Mouse (Mus musculus) lung, embryonic 14.5 days (tissue): ENCODE measurements around the gene 4930550C14Rik. TPM values are rescaled to one million over a fixed set of nuclear protein-coding genes. Genes with fewer than 3 reads are reported as not detected.

ENCODE experiments used
- ATAC-seq: fragments of 200-750 bp; cut with Nextera tagmentation; 2 replicates; pipeline ENCODE4 v1.8.0; 2017; ENCODE audit warnings: mild to moderate bottlenecking, moderate TSS enrichment, moderate library complexity; ENCODE audit not compliant: insufficient read depth
- DNase-seq: peaks from one replicate; pipeline ENCODE4 v3.0.0-alpha.2; 2015
- H3K27ac ChIP-seq: fragments of 300-500 bp; sonication (generic); 2 replicates; pipeline ENCODE4 v1.5.1; 2014; ENCODE audit warnings: low read depth, mild to moderate bottlenecking, moderate library complexity
- H3K27me3 ChIP-seq: fragments of 300-500 bp; sonication (generic); 2 replicates; pipeline ENCODE4 v1.6.1; 2014; ENCODE audit warnings: low read length, control low read depth; ENCODE audit not compliant: insufficient read depth
- H3K36me3 ChIP-seq: fragments of 300-500 bp; sonication (generic); 2 replicates; pipeline ENCODE4 v1.6.1; 2014; ENCODE audit warnings: control low read depth; ENCODE audit not compliant: insufficient read depth
- H3K4me1 ChIP-seq: fragments of 300-500 bp; sonication (generic); 2 replicates; pipeline ENCODE4 v1.6.1; 2014; ENCODE audit warnings: antibody characterized with exemption, control low read depth; ENCODE audit not compliant: insufficient read depth
- H3K4me2 ChIP-seq: fragments of 300-500 bp; sonication (generic); 2 replicates; pipeline ENCODE4 v1.6.1; 2014; ENCODE audit warnings: mild to moderate bottlenecking
- H3K4me3 ChIP-seq: fragments of 300-500 bp; sonication (generic); 2 replicates; pipeline ENCODE4 v1.5.1; 2014; ENCODE audit warnings: low read depth, low read length
- H3K9ac ChIP-seq: fragments of 300-500 bp; sonication (generic); 2 replicates; pipeline ENCODE4 v1.6.1; 2014
- H3K9me3 ChIP-seq: fragments of 300-500 bp; sonication (generic); 2 replicates; pipeline ENCODE4 v1.6.1; 2016; ENCODE audit warnings: low read depth, low read length, control low read depth
- CTCF ChIP-seq: IDR thresholded peaks from 2 replicates; pipeline ENCODE4 v1.5.1; 2016; ENCODE audit warnings: antibody characterized with exemption, low read depth
- WGBS: fragments of 180-500 bp; shearing (Covaris S2); extraction: QIAGEN DNeasy Blood & Tissue Kit; methylation state at CpG from one replicate; pipeline ENCODE4 v1.1.7; 2014; 5-methylcytosine and 5-hydroxymethylcytosine counted together
- microRNA-seq: library from miRNA; unstranded; fragments of <30 nt; microRNA quantifications from one replicate; pipeline ENCODE4, GENCODE M21; 2016; ENCODE audit warnings: borderline number of aligned reads
- polyA plus RNA-seq: library from polyadenylated mRNA; unstranded; fragments of >200 nt; fragmentation: Nextera tagmentation; extraction: Ambion mirVana; gene quantifications from 2 replicates; pipeline ENCODE4 v1.2.1, GENCODE M21; 2014

The 4930550C14Rik gene
- polyA plus RNA-seq, 1 experiment from 2014 or later, result 1.6 TPM

DNA sequence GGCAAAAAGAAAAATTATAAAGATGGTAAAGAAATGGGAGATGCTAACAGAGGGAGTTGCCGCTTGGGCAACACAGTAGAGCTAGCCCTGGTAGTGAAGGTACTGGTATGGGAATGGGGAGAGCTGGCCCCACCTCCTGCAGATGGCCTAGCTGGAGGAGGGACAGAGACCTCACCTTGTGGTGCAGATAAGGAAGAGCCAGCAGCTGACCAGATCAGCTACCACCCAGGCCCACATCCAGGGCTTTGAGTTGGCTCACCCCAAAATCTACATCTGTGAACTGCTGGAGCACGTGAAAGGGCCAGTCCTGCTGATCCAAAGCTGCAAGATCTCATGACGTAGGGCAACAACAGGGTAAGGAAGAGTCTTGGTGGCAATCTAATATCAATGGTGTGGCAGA is 24.6 kb downstream of the 4930550C14Rik start:
- no peaks in the 10 kb centered on the region for H3K9me3 ChIP-seq
- DNase-seq (no peak), ATAC-seq (no peak)
- 82% methylated on average over 3 of the region's 3 CpGs for WGBS
- no peak overlapping the region for H3K9ac ChIP-seq
- H3K36me3 ChIP-seq, result no peaks in the 10 kb centered on the region
- no peak for TF ChIP-seq CTCF
- H3K4me1 ChIP-seq, result no peaks in the 10 kb centered on the region
- H3K4me3 ChIP-seq, result no peak overlapping the region
- H3K27ac ChIP-seq, result no peak overlapping the region
- no peaks in the 10 kb centered on the region for H3K27me3 ChIP-seq
- H3K4me2 ChIP-seq, result no peak overlapping the region

DNA sequence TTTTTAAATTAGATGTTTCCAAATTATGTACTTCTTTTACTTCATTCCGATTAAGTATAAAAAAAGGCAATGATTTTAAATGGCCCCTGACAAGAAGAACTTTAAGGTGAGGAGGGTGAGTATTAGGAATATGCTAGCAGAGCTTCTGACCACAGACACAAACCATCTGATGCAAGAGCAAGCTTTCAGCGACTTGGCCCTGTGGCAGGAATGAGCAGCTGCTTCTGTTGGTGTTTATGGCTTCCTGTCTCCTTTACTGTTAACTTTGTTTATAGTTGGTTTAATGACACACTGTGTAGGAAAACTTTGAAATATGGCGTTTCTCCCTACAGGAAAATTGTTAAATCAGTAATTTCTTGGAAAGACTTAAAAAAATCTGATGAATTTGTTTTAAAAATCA is 25.5 kb downstream of the 4930550C14Rik start:
- H3K4me2 ChIP-seq, result no peak overlapping the region
- H3K4me1 ChIP-seq, result no peaks in the 10 kb centered on the region
- peak; percentile 50 for TF ChIP-seq CTCF
- H3K9me3 ChIP-seq, result no peaks in the 10 kb centered on the region
- WGBS, result 39% methylated on average over 3 of the region's 3 CpGs
- no peaks in the 10 kb centered on the region for H3K27me3 ChIP-seq
- no peaks in the 10 kb centered on the region for H3K36me3 ChIP-seq
- peak; percentile 74; the same call in 1 of the 2 replicates for ATAC-seq
- DNase-seq, result peak; percentile 79
- no peak overlapping the region for H3K4me3 ChIP-seq
- H3K27ac ChIP-seq, result no peak overlapping the region; the same call in 1 of the 2 replicates
- no peak overlapping the region for H3K9ac ChIP-seq

DNA sequence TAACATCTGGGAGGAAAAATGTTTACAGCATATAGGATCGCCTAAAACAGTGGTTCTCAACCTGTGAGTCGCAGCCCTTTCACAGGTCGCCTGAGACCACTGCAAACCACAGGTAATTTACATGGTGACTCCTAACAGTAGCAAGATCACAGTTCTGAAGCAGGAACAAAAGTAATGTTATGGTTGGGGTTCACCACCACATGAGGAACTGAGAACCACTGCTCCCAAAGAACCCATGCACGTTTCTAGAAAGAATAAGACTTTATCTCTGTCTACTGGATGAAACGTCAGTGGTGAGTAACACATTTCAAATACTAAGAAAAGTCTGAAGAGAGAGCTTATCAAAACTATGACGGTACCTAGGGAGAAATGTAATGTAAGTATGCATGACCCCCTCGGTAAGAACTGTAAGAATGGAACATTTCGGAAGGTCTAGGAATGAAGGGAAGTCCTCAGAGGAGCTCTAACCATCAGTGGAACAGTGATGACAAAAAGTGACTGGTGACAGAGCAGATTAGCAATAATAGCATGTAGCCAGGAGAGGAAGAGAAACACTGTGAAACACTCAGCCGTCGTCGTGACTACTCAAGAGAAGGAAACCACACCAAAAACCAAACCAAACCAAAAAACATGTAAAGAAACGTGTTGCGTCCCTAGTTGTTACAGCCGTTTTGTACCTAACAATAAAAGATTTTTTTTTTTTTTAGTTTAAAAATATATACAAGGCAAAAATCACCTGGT is 33.9 kb downstream of the 4930550C14Rik start:
- no peaks in the 10 kb centered on the region for H3K4me1 ChIP-seq
- no peaks in the 10 kb centered on the region for H3K27me3 ChIP-seq
- DNase-seq (no peak), ATAC-seq (no peak)
- no peak overlapping the region for H3K4me2 ChIP-seq
- 87% methylated on average over 14 of the region's 14 CpGs for WGBS
- no peak overlapping the region for H3K4me3 ChIP-seq
- no peaks in the 10 kb centered on the region for H3K9me3 ChIP-seq
- H3K36me3 ChIP-seq, result peaks cover 20% of the 10 kb centered on the region
- H3K27ac ChIP-seq, result no peak overlapping the region
- no peak overlapping the region for H3K9ac ChIP-seq
- no peak for TF ChIP-seq CTCF

DNA sequence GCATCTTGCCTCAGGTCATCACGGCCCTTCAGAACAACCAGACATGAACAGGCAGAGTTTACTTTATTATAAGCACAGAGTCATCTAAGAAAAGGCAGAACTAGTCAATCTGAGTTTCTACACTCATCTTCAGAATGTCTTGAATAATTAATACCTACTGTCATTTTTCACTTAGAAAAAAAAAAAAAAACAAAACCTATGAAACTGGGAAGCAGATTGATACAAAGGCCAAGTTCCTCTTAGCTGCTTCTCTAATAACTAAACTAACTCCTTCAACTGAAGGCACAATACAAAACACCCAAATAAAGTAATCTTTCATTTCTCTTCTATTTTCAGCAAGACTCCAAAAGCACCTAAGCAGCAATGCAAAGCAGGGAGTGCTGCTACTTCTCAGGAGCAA is 48.5 kb downstream of the 4930550C14Rik start:
- H3K9ac ChIP-seq, result no peak overlapping the region
- no peaks in the 10 kb centered on the region for H3K27me3 ChIP-seq
- DNase-seq, result no peak
- 87% methylated on average over 1 of the region's 1 CpGs for WGBS
- no peak overlapping the region for H3K4me3 ChIP-seq
- H3K4me2 ChIP-seq, result no peak overlapping the region
- no peak for ATAC-seq
- no peaks in the 10 kb centered on the region for H3K9me3 ChIP-seq
- no peak overlapping the region for H3K27ac ChIP-seq
- H3K4me1 ChIP-seq, result no peaks in the 10 kb centered on the region
- TF ChIP-seq CTCF, result no peak
- peaks cover 48% of the 10 kb centered on the region for H3K36me3 ChIP-seq

DNA sequence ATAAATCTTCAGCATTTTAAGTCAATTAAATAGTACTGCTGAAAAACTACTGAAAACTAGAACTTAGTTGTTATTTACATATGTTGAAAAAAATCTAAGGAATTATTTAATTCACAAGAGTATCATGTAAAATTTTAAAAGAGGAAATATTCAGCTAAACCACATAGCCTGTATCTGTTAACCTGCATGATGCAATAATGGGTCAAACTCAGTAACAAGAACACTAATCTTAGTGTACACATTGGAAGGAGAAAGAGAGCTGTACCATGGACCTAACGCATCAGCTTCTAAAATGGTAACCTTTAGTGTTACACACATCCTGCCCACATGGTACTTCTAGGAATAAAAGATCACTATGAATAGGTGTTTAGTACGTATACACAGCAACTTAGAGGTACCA is 49.9 kb downstream of the 4930550C14Rik start:
- Histone ChIP-seq H3K4me2 (no peak overlapping the region), H3K4me3 (no peak overlapping the region), H3K27ac (no peak overlapping the region), H3K4me1 (no peaks in the 10 kb centered on the region), H3K36me3 (peaks cover 51% of the 10 kb centered on the region), H3K9me3 (no peaks in the 10 kb centered on the region), H3K9ac (no peak overlapping the region), H3K27me3 (no peaks in the 10 kb centered on the region)
- no peak for ATAC-seq
- WGBS, result 91% methylated on average over 2 of the region's 2 CpGs
- no peak for DNase-seq
- TF ChIP-seq CTCF, result no peak

DNA sequence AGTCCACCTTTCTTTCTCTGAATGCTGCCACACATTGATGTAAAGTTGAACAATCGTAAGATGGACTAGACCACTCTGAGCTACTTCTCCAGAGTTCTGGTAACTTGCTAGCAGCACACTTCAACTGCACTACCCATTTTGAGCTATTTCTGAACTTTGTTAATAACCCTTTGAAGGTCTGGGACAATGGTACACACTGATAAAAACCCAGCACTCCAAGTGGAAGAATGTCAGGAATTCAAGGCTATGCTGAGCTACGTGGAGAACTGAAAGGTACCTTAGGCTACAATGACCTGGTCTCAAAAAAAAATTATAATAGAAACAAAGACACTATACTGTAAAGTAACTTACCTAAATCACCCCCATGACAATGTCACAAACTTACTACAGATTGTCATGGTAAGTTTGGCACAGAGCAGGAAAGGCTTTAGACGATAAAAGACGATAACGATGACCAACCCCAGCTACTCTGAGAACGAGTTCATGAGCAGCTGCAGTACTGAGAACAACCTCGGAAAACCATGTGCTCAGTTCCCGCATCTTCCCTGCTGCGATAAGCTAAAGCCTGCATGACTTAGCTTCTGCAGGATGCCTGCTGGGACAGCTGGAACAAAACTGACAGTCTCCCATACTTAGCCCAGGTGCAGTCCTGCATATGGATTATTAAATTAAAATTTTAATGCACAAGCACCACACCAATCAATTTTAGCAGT is 70.8 kb downstream of the 4930550C14Rik start:
- ATAC-seq (peak; percentile 80), DNase-seq (peak; percentile 49)
- no peaks in the 10 kb centered on the region for H3K9me3 ChIP-seq
- TF ChIP-seq CTCF, result no peak
- H3K27me3 ChIP-seq, result no peaks in the 10 kb centered on the region
- WGBS, result 74% methylated on average over 9 of the region's 9 CpGs
- H3K36me3 ChIP-seq, result peaks cover 14% of the 10 kb centered on the region; the same call in 1 of the 2 replicates
- 0 out of 2 replicates have a peak overlapping the region, but pooled peaks have one; percentile 10 for H3K4me2 ChIP-seq
- H3K9ac ChIP-seq, result no peak overlapping the region
- H3K4me1 ChIP-seq, result no peaks in the 10 kb centered on the region
- H3K27ac ChIP-seq, result peak overlapping the region; percentile 75
- no peak overlapping the region for H3K4me3 ChIP-seq

Small RNA genes within 50 kb of the gene (microRNA-seq; reads per million reads assigned to microRNA genes)
- not detected for gene Mir130c

Other genes starting within 250 kb of the 4930550C14Rik start
- 29.4 and 30.8 TPM in 2 replicates for gene Ddx10, start 154.3 kb upstream of the 4930550C14Rik start, polyA plus RNA-seq
- gene Exph5, start 100.7 kb upstream of the 4930550C14Rik start, polyA plus RNA-seq, result 5.0 and 5.6 TPM in 2 replicates
- 43.5 and 43.9 TPM in 2 replicates for gene Kdelc2, start 18.3 kb upstream of the 4930550C14Rik start, polyA plus RNA-seq
- 15.0 and 16.2 TPM in 2 replicates for gene Atm, start 134.4 kb downstream of the 4930550C14Rik start, polyA plus RNA-seq
- gene Npat, start 134.7 kb downstream of the 4930550C14Rik start, polyA plus RNA-seq, result 26.2 and 26.3 TPM in 2 replicates
- gene Acat1, start 208.1 kb downstream of the 4930550C14Rik start, polyA plus RNA-seq, result 111 and 114 TPM in 2 replicates